Mouse (Mus musculus) midbrain, embryonic 16.5 days (tissue): ENCODE measurements around the gene Macrod1. TPM values are rescaled to one million over a fixed set of nuclear protein-coding genes. Genes with fewer than 3 reads are reported as not detected.

Experiments used
- ATAC-seq: fragments of 200-750 bp; cut with Nextera tagmentation; 2 replicates; pipeline ENCODE4 v1.8.0; 2017; ENCODE audit warnings: moderate TSS enrichment
- H3K27ac ChIP-seq: fragments of 300-500 bp; sonication (generic); 2 replicates; pipeline ENCODE4 v1.5.1; 2014; ENCODE audit warnings: mild to moderate bottlenecking, low read length, mixed read lengths
- H3K27me3 ChIP-seq: fragments of 300-500 bp; sonication (generic); 2 replicates; pipeline ENCODE4 v1.6.1; 2014; ENCODE audit warnings: low read depth, low read length, mixed read lengths; ENCODE audit not compliant: control insufficient read depth, insufficient read depth
- H3K36me3 ChIP-seq: fragments of 300-500 bp; sonication (generic); 2 replicates; pipeline ENCODE4 v1.6.1; 2014; ENCODE audit warnings: mild to moderate bottlenecking, low read length, moderate library complexity, mixed read lengths; ENCODE audit not compliant: control insufficient read depth, insufficient read depth
- H3K4me1 ChIP-seq: fragments of 300-500 bp; sonication (generic); 2 replicates; pipeline ENCODE4 v1.6.1; 2014; ENCODE audit warnings: mild to moderate bottlenecking, low read length, mixed read lengths; ENCODE audit not compliant: control insufficient read depth, insufficient read depth
- H3K4me2 ChIP-seq: fragments of 300-500 bp; sonication (generic); 2 replicates; pipeline ENCODE4 v1.6.1; 2014; ENCODE audit warnings: mild to moderate bottlenecking, low read length, mixed read lengths
- H3K4me3 ChIP-seq: fragments of 300-500 bp; sonication (generic); 2 replicates; pipeline ENCODE4 v1.5.1; 2014; ENCODE audit warnings: low read depth, mild to moderate bottlenecking, low read length, moderate library complexity, mixed read lengths
- H3K9ac ChIP-seq: fragments of 300-500 bp; sonication (generic); 2 replicates; pipeline ENCODE4 v1.6.1; 2014; ENCODE audit warnings: low read depth, low read length, mixed read lengths
- H3K9me3 ChIP-seq: fragments of 300-500 bp; sonication (generic); replicated peaks from 2 replicates; pipeline ENCODE4 v1.6.1; 2014; ENCODE audit warnings: mild to moderate bottlenecking, low read length, mixed read lengths; ENCODE audit not compliant: control insufficient read depth, poor library complexity, severe bottlenecking
- WGBS: fragments of 180-500 bp; shearing (Covaris S2); extraction: QIAGEN DNeasy Blood & Tissue Kit; methylation state at CpG from one replicate; pipeline ENCODE4 v1.1.7; 2014; 5-methylcytosine and 5-hydroxymethylcytosine counted together
- polyA plus RNA-seq: library from polyadenylated mRNA; unstranded; fragments of >200 nt; fragmentation: Nextera tagmentation; extraction: Ambion mirVana; gene quantifications from 2 replicates; pipeline ENCODE4 v1.2.1, GENCODE M21; 2015

Gene Macrod1
- polyA plus RNA-seq, 1 experiment from 2014 or later, result 5.9 TPM

DNA sequence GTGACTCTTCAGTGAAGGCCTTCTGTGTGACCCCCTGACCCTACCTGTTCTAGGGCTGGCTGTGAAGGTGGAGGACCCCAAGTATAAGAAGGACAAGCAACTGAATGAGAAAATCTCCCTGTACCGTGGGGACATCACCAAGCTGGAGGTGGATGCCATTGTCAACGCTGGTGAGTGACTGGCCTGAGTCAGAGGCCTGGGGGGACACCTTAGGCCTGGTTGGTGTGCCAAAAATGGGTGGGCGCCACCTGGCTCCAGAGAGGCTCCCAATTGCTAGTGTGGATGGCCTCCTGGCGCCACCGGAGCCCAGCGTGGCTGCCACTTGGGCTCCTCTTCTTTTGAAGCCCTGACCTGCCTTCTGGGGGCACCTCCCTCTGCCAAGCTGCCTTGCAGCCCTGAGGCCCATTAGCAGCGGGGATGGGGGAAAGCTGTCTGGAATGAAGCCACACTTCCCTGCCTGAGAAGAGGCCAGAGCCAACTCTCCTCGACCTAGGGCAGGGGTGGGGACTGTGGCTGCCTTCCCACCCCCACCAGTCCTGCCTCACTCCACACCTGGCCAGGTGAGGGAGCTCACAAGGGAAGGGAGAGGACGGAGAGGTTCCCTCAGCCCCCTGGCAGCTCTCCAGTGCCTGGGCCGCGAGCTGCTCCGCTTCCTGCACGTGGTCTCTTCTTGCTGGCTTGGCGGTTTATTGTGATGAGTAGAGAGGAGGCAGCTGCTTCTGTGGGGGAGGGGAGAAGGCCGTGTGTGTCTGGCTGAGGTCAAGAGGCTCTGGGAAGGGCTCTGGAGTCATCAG, 9.6 kb downstream of the Macrod1 start:
- Histone ChIP-seq H3K36me3 (no peaks in the 10 kb centered on the region), H3K9me3 (no peaks in the 10 kb centered on the region), H3K4me3 (no peak overlapping the region), H3K4me1 (peaks cover 42% of the 10 kb centered on the region), H3K27ac (no peak overlapping the region), H3K9ac (peak overlapping the region; percentile 10; the same call in 1 of the 2 replicates), H3K4me2 (no peak overlapping the region), H3K27me3 (no peaks in the 10 kb centered on the region)
- no peak for ATAC-seq
- 33% methylated on average over 15 of the region's 15 CpGs for WGBS

DNA sequence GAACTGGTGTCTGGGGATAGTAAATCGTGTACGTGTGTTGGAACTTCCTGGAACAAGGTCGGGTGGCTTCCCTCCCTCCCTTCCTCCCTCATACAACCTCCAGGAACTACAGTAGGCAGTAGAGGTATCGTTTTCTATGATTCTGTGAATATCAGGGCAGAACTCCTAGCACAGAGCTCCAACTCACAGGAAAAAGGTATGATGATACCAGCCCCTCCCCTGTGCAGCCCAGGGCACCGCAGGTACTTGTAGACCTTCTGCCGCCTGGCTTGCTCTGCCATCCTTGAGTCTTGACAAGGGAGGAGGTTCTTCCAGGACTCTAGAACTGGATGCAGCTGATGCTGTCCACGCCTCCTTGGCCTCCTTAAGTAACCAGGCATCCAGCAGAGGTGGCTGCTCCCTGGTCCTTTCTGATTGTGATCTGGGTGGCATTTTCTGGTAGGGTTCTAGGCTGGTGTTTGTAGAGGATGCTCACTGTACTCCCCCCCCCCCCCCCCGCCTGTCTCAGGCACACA, 10.3 kb downstream of the Macrod1 start:
- H3K4me3 ChIP-seq, result no peak overlapping the region
- H3K36me3 ChIP-seq, result no peaks in the 10 kb centered on the region
- no peak overlapping the region for H3K9ac ChIP-seq
- ATAC-seq, result no peak
- H3K4me2 ChIP-seq, result no peak overlapping the region
- no peaks in the 10 kb centered on the region for H3K9me3 ChIP-seq
- no peak overlapping the region for H3K27ac ChIP-seq
- WGBS, result 37% methylated on average over 7 of the region's 8 CpGs
- H3K4me1 ChIP-seq, result peaks cover 42% of the 10 kb centered on the region
- no peaks in the 10 kb centered on the region for H3K27me3 ChIP-seq

DNA sequence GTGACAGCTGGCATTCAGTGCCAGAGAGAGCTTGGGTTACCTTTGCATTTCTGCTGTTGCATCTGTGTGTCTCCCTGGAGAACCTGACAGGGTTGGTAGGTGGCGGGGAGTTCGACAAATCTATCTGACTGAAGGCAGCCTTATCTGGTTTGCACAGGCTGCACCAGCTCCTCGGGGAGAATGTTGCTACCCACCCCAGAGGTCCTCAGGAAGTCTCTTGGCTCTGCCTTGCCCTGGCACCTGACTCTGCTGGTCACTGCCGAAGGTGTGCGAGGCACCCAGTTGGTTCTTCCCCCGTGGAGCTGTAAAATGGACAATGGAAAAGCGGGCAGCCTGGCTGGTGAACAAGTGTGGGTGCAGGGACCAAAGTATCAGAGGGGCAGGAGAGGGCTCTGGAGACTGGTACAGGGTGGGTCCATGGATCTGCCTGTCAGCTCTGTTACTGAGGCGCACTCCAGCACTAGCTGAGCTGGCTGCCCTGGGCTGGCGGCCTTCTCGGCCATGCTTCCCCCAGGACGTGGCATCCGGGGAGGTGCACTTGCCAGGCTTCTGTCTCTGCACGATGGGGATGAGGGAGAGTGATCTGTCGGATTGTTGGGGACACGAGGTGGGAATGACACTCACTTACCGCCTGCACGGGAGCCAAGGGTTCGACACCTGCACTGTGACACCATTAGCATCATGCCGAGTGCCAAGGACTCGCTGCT, 10.9 kb downstream of the Macrod1 start:
- peak overlapping the region; percentile 22; the same call in 1 of the 2 replicates for H3K9ac ChIP-seq
- no peak overlapping the region for H3K27ac ChIP-seq
- H3K27me3 ChIP-seq, result no peaks in the 10 kb centered on the region
- H3K36me3 ChIP-seq, result no peaks in the 10 kb centered on the region
- H3K4me1 ChIP-seq, result peaks cover 46% of the 10 kb centered on the region
- no peak overlapping the region for H3K4me3 ChIP-seq
- no peak for ATAC-seq
- no peaks in the 10 kb centered on the region for H3K9me3 ChIP-seq
- H3K4me2 ChIP-seq, result no peak overlapping the region
- 48% methylated on average over 20 of the region's 20 CpGs for WGBS

DNA sequence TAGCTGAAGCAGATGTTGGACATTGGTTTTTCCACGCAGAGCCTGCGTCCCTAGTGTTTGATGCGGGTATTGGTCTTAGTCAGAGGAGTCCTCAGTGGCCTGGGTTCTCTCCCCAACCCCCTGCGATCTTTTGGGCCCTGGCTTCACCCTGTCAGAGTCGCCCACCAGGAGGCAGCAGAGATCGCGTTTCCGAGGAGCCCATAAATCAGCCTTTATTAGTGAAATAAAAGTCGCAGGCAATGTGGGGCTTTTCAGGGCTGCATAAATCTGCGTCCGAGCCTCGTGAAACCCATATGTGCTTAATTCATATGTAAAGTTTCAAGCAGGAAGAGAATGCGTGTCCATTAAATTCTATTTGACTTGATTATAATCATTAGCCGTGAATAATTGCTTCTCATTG, 11.5 kb downstream of the Macrod1 start:
- Histone ChIP-seq H3K27ac (no peak overlapping the region), H3K9ac (0 out of 2 replicates have a peak overlapping the region, but pooled peaks have one; percentile 1), H3K4me2 (peak overlapping the region; percentile 33), H3K4me1 (peaks cover 46% of the 10 kb centered on the region), H3K36me3 (no peaks in the 10 kb centered on the region), H3K27me3 (no peaks in the 10 kb centered on the region), H3K9me3 (no peaks in the 10 kb centered on the region), H3K4me3 (no peak overlapping the region)
- 2% methylated on average over 14 of the region's 14 CpGs for WGBS
- ATAC-seq, result peak; percentile 47

DNA sequence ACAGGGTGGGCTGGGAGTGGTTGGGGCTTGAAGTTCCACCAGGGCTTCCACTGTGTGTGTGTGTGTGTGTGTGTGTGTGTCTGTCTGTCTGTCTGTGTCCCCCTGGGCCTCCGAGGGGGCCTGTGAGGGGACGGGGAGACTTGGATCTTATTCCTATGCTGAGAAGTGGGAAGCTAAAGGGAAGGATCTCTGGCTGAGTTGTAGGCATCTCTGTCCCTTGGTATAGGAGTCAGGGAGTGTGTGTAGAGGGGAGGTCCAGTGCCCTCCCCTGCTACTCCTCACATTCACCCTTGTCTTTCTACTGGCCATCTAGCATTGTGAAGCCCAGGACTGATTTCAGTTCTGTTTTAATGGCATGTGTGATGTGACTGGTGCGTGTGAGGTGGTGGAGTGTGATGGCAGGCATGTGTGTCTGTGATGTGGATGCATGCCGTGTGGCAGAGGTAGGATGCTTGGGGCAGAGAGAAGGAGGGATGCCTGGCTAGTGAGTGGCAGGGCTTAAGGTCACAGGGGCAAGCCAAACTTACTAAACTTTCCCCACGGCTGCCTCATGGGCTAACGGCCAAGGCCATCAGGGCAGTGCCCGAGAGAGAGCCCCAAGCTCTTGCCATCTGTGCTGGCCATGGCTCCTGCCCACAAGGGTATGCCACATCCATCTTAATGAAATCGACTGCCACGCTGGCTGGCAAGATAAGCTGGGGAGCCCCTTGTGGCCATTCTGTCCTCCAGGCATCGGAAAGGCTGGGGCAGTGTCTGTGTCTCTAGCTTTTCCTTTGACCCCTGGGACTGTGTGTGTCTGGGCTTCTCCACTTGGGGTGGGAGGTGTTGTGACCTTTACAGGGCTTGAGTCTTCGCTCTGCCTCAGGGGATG, 12.3 kb downstream of the Macrod1 start:
- peaks cover 51% of the 10 kb centered on the region for H3K4me1 ChIP-seq
- H3K36me3 ChIP-seq, result no peaks in the 10 kb centered on the region
- H3K27ac ChIP-seq, result peak overlapping the region; percentile 58
- no peak overlapping the region for H3K9ac ChIP-seq
- H3K9me3 ChIP-seq, result no peaks in the 10 kb centered on the region
- H3K27me3 ChIP-seq, result no peaks in the 10 kb centered on the region
- no peak for ATAC-seq
- no peak overlapping the region for H3K4me3 ChIP-seq
- 23% methylated on average over 11 of the region's 11 CpGs for WGBS
- H3K4me2 ChIP-seq, result no peak overlapping the region

DNA sequence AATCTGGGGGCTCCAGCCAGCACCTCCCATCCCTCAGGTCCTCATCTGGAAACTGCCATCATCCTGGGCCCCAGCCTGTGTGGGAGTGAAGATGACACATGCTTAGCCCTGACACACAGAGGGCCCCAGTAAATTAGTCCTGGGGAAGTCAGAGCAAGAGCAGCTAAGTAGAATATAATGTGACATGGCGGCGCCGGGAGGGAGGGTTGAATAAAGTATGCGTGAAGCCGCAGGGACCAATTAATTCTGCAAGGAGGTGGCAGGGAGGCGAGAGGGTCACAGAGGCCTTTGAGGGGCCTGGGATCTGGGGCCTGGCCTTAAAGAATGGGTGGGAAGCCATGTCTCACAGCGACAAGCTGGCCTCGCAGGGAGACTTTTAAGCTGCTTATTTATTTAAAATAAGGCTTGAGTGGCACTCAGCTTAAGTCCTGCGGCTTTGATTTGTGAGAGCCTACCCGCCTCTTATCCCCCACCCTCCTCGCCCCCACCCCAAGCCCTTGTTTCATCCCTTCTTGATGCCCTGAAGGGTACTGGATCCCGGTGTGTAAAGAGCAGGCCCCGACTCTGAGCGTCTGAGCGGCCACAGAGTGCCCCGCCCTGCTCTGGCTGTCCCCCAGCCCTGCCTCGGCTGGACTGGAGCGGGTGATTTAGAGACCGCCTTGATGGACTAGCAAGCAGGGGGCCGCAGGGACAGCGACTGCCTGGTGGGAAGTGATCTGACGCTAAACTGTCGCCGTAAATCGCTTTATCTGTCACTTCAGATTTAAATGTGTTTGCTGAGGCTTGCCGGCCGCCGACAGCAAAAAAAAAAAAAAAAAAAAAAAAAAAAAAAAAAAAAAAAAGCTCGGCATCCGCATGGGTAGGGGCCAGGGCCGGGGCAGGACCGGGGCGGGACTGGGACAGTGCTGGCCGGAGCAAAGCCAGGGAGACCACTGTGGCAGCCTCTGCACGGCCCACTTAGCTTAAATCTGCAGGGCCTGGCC, 13.5 kb downstream of the Macrod1 start:
- ATAC-seq, result peak; percentile 30
- H3K36me3 ChIP-seq, result no peaks in the 10 kb centered on the region
- H3K4me1 ChIP-seq, result peaks cover 55% of the 10 kb centered on the region
- H3K4me3 ChIP-seq, result no peak overlapping the region
- peak overlapping the region; percentile 58 for H3K27ac ChIP-seq
- peak overlapping the region; percentile 24; the same call in 1 of the 2 replicates for H3K9ac ChIP-seq
- no peaks in the 10 kb centered on the region for H3K27me3 ChIP-seq
- WGBS, result 3% methylated on average over 32 of the region's 35 CpGs
- H3K9me3 ChIP-seq, result no peaks in the 10 kb centered on the region
- peak overlapping the region; percentile 23; the same call in 1 of the 2 replicates for H3K4me2 ChIP-seq

DNA sequence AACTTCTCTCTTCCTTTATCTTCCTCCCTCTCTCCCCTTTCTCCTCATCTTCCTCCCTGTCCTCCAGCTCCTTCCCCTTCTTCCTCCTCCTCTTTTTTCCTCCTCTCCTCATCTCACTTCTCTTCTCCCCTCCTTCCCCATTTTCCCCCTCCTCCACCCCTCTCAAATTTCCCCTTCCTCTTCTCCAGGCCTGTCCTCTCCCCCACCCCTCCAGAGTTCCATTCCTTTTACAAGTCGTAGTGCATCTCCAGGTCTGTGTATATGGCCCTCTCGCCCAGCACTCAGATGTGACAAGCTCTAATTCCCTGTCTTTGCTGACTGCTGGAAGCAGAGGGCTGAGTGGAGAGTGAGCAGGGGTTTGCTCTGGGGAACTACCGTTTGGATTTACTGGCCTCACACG, 14.2 kb downstream of the Macrod1 start:
- Histone ChIP-seq H3K27me3 (no peaks in the 10 kb centered on the region), H3K9me3 (no peaks in the 10 kb centered on the region), H3K4me3 (no peak overlapping the region), H3K36me3 (no peaks in the 10 kb centered on the region), H3K9ac (no peak overlapping the region), H3K4me2 (peak overlapping the region; percentile 23; the same call in 1 of the 2 replicates), H3K27ac (peak overlapping the region; percentile 18; the same call in 1 of the 2 replicates), H3K4me1 (peaks cover 55% of the 10 kb centered on the region)
- WGBS, result 8% methylated on average over 4 of the region's 4 CpGs
- no peak for ATAC-seq

DNA sequence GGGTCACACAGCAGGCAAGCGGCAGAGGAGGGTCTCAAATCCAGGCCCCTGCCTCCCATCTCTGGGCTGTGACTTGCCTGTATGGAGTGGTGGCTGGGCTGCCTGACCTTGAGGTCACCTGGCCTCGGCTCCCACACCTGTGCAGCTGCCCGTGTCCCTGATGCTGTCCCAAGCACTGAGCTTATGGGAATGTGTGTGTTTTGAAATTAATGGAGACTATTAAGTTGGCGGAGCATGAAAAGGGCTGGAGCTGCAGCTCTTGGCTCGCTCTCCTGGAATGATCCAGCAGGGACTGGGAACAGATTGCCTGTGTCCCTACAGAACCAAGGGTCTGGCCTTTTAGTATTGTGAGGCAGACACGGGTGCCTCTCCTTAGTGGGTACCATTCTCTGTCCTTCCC, 15.6 kb downstream of the Macrod1 start:
- no peak overlapping the region for H3K9ac ChIP-seq
- H3K27me3 ChIP-seq, result no peaks in the 10 kb centered on the region
- no peaks in the 10 kb centered on the region for H3K9me3 ChIP-seq
- no peak overlapping the region for H3K4me2 ChIP-seq
- H3K4me1 ChIP-seq, result peaks cover 46% of the 10 kb centered on the region
- WGBS, result 54% methylated on average over 6 of the region's 6 CpGs
- H3K4me3 ChIP-seq, result no peak overlapping the region
- no peaks in the 10 kb centered on the region for H3K36me3 ChIP-seq
- no peak for ATAC-seq
- no peak overlapping the region for H3K27ac ChIP-seq
